Mouse (Mus musculus) heart, adult 2 months (tissue): ENCODE results near the gene Msl3. TPM values are rescaled to one million over a fixed set of nuclear protein-coding genes. Genes with fewer than 3 reads are reported as not detected.

ENCODE experiments used
- DNase-seq, 2 experiments: peaks; one replicate each; pipeline ENCODE4 v3.0.0; 2021
- H3K27ac ChIP-seq: fragments of 200-600 bp; 2 replicates; pipeline ENCODE4 v1.8.1; 2022
- H3K27me3 ChIP-seq: fragments of 200-500 bp; 2 replicates; pipeline ENCODE4 v1.6.1; 2012; ENCODE audit warnings: mild to moderate bottlenecking, low read length, inconsistent platforms, mixed read lengths; ENCODE audit not compliant: control insufficient read depth, insufficient read depth
- H3K36me3 ChIP-seq: fragments of 200-500 bp; 2 replicates; pipeline ENCODE4 v1.6.1; 2012; ENCODE audit warnings: low read length, inconsistent platforms; ENCODE audit not compliant: control insufficient read depth, insufficient read depth
- H3K4me1 ChIP-seq: fragments of 200-500 bp; 2 replicates; pipeline ENCODE4 v1.6.1; 2011; ENCODE audit warnings: low read length; ENCODE audit not compliant: control insufficient read depth, insufficient read depth
- H3K4me3 ChIP-seq: fragments of 200-600 bp; 2 replicates; pipeline ENCODE4 v1.8.1; 2022
- H3K79me2 ChIP-seq: fragments of 200-500 bp; replicated peaks from 2 replicates; pipeline ENCODE4 v1.6.1; 2012; ENCODE audit warnings: mild to moderate bottlenecking, inconsistent platforms, low read length, moderate library complexity, mixed read lengths; ENCODE audit not compliant: control insufficient read depth, insufficient read depth
- H3K9ac ChIP-seq: fragments of 200-500 bp; 2 replicates; pipeline ENCODE4 v1.6.1; 2012; ENCODE audit warnings: low read depth, mild to moderate bottlenecking, control low read depth, inconsistent platforms, low read length, mixed read lengths
- CTCF ChIP-seq: fragments of 200-600 bp; IDR thresholded peaks from 2 replicates; pipeline ENCODE4 v1.8.1; 2022; ENCODE audit warnings: antibody characterized with exemption, mild to moderate bottlenecking, moderate library complexity
- EP300 ChIP-seq: fragments of 200-500 bp; IDR thresholded peaks from 2 replicates; pipeline ENCODE4 v1.6.1; 2011; ENCODE audit warnings: low read depth, low read length, control low read depth; ENCODE audit not compliant: insufficient read depth
- POLR2A ChIP-seq: fragments of 200-500 bp; IDR thresholded peaks from 2 replicates; pipeline ENCODE4 v1.6.1; 2011; ENCODE audit warnings: mild to moderate bottlenecking, low read depth, low read length, control low read depth; ENCODE audit not compliant: insufficient read depth
- WGBS: fragments of 180-500 bp; shearing (Covaris S2); methylation state at CpG from one replicate; pipeline ENCODE4 v1.1.7; 2018; 5-methylcytosine and 5-hydroxymethylcytosine counted together
- intact Hi-C: fragments of 180-260 bp; cut with DNase I; formaldehyde crosslinking; loops from one replicate; pipeline ENCODE4 v1.15.1; 2025
- polyA plus RNA-seq: library from polyadenylated mRNA; depleted of rRNA; stranded (reverse); fragments of >200 nt; gene quantifications from 2 replicates; pipeline ENCODE4 v1.2.3, GENCODE M21; 2012; rRNA removed
- total RNA-seq, 2 experiments: library from RNA; stranded (reverse); gene quantifications; 2 replicates each; pipeline ENCODE4 v1.2.3; 2021

The Msl3 gene
- total and polyA plus RNA-seq, 3 experiments: 23.0 to 56.0 (median 43.2) TPM

DNA sequence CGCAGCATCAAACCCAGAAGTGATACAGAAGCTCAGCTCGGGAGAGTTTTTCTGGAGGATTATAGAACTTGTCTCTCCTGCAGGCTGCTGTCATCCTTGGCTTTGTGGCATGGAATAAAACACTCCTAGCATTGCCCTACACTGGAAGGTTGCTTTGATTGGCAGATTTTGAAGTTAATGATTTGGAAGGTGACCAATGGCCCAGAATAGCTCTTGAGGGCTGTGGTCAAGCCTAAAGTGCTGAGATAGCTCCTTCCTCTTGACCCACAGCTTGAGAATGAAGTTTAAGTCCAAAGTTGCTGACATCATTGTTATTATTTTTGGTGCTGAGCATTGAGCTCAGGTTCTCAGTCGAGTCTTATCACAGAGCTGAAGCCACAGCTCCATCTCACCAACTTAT is 26.0 kb downstream of the Msl3 start:
- H3K9ac ChIP-seq: no peak overlapping the region
- H3K27me3 ChIP-seq: no peaks in the 10 kb centered on the region
- H3K4me1 ChIP-seq: no peaks in the 10 kb centered on the region; the same call in 1 of the 2 replicates
- peaks cover 5% of the 10 kb centered on the region; the same call in 1 of the 2 replicates for H3K36me3 ChIP-seq
- 29% methylated on average over 3 of the region's 3 CpGs for WGBS
- no peak overlapping the region for H3K4me3 ChIP-seq
- intact Hi-C loops: no loop called here
- H3K79me2 ChIP-seq: no peaks in the 10 kb centered on the region
- peak overlapping the region; percentile 24 for H3K27ac ChIP-seq
- no peak for TF ChIP-seq EP300
- TF ChIP-seq POLR2A: no peak
- no peak for TF ChIP-seq CTCF
- peak in 1 of 2 experiments; percentile 14 for DNase-seq

DNA sequence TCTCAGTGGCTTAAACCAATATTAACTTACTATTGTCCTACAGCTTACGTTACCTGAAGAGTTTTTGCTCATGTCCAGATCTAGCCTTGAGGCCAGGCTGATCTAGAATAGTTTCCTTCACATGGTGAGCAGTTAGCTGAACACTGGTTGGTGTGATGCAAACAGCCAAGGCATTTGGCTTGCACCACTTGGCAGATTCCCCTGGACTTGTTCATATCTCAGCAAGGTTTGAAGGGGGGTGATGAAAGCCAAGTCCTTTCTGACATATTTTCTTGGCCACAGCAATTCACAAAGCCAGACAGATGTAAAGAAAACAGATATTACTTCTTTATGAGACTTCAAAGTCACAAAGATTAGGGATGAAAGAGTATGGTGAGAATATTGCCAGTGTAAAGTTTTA is 30.2 kb downstream of the Msl3 start:
- Histone ChIP-seq H3K4me1 (no peaks in the 10 kb centered on the region; the same call in 1 of the 2 replicates), H3K27me3 (no peaks in the 10 kb centered on the region), H3K9ac (no peak overlapping the region), H3K4me3 (no peak overlapping the region), H3K36me3 (no peaks in the 10 kb centered on the region), H3K27ac (no peak overlapping the region), H3K79me2 (no peaks in the 10 kb centered on the region)
- TF ChIP-seq CTCF: no peak
- TF ChIP-seq POLR2A: no peak
- TF ChIP-seq EP300: no peak
- intact Hi-C loops: no loop called here
- peak in 1 of 2 experiments; percentile 8 for DNase-seq
- WGBS: 66% methylated on average over 1 of the region's 1 CpGs

DNA sequence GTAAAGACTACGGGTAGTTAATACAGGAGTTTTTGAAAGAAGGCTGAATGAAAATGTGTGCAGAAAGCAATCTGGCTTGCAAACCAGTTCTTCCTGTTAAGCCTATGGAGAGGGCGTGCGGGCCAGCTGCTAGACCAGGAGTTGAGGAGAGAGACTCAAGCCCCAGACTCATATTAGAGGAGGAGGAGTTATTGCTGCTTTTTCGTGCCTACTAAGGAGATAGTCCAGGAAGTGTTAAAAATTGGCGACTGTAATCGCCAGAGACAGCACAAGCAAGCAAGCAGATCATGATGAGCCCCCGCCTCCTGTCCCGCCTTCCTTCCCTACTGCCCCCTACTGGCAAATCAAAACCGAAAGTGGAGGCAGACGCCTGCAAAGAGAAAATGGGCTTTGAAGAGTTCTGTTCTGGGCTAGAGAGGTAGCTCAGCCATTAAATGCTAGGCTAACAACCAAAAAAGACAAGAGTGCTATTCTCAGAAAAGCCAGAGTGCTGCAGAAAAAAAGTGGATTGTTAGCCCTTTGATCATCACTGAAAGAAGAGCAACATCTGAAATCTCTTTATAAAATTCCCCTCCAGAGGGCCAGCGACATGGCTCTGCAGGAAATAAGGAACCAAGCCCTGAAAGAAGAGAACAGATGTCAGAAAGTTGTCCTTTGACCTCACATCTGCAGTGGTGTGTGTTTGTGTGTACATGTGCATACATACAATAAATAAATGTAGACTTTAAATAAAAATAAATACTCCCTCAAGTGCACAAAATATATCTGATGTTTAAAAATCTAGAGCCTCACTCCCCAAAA is 33.9 kb downstream of the Msl3 start:
- no peak for TF ChIP-seq EP300
- TF ChIP-seq CTCF: peak; percentile 78
- TF ChIP-seq POLR2A: no peak
- intact Hi-C loops: no loop called here
- H3K9ac ChIP-seq: peak overlapping the region; percentile 65; the same call in 1 of the 2 replicates
- peak; percentile 70 to 71 for DNase-seq
- no peaks in the 10 kb centered on the region for H3K79me2 ChIP-seq
- H3K27me3 ChIP-seq: no peaks in the 10 kb centered on the region
- peak overlapping the region; percentile 43 for H3K4me3 ChIP-seq
- peak overlapping the region; percentile 71 for H3K27ac ChIP-seq
- no peaks in the 10 kb centered on the region for H3K36me3 ChIP-seq
- 8% methylated on average over 11 of the region's 11 CpGs for WGBS
- H3K4me1 ChIP-seq: no peaks in the 10 kb centered on the region

Other genes starting within 250 kb of the Msl3 start
- not detected for gene Frmpd4, start 96.7 kb downstream of the Msl3 start, total RNA-seq
- gene Frmpd4, start 96.7 kb downstream of the Msl3 start, polyA plus RNA-seq: not detected in 2 replicates
- gene Arhgap6, start 121.2 kb upstream of the Msl3 start, total RNA-seq: 1 to 10 TPM; 2.8 to 3.3 TPM
- 1.7 and 2.2 TPM in 2 replicates for gene Arhgap6, start 121.2 kb upstream of the Msl3 start, polyA plus RNA-seq